Mouse (Mus musculus) midbrain, embryonic 10.5 days (tissue): ENCODE measurements at regions not wholly inside any gene's neighbourhood (a gene's known extent, or its start where the extent isn't known, plus 50 kb on each side); places are given as distances from the start of the nearest gene placed in this dataset.

Source experiments
- DNase-seq: peaks from one replicate; pipeline ENCODE4 v3.0.0-alpha.2; 2017; ENCODE audit warnings: low spot score
- H3K27ac ChIP-seq: fragments of 300-500 bp; sonication (generic); replicated peaks from 2 replicates; pipeline ENCODE4 v1.5.1; 2016; ENCODE audit warnings: mild to moderate bottlenecking
- H3K27me3 ChIP-seq: fragments of 300-500 bp; sonication (generic); 2 replicates; pipeline ENCODE4 v1.6.1; 2016; ENCODE audit warnings: low read depth, mild to moderate bottlenecking; ENCODE audit not compliant: poor library complexity, severe bottlenecking
- H3K36me3 ChIP-seq: fragments of 300-500 bp; sonication (generic); 2 replicates; pipeline ENCODE4 v1.6.1; 2016; ENCODE audit warnings: mild to moderate bottlenecking, moderate library complexity
- H3K4me1 ChIP-seq: fragments of 300-500 bp; sonication (generic); 2 replicates; pipeline ENCODE4 v1.6.1; 2016
- H3K4me3 ChIP-seq: fragments of 300-500 bp; sonication (generic); 2 replicates; pipeline ENCODE4 v1.5.1; 2016; ENCODE audit warnings: mild to moderate bottlenecking, moderate library complexity
- H3K9me3 ChIP-seq: fragments of 300-500 bp; sonication (generic); replicated peaks from 2 replicates; pipeline ENCODE4 v1.6.1; 2016; ENCODE audit warnings: mild to moderate bottlenecking
- WGBS: fragments of 180-500 bp; shearing (Covaris S2); methylation state at CpG from one replicate; pipeline ENCODE4 v1.1.7; 2016; 5-methylcytosine and 5-hydroxymethylcytosine counted together

- Histone ChIP-seq H3K27me3 (no peaks in the 10 kb centered on the region), H3K4me1 (no peaks in the 10 kb centered on the region), H3K9me3 (no peaks in the 10 kb centered on the region), H3K27ac (no peak overlapping the region), H3K4me3 (no peak overlapping the region), H3K36me3 (no peaks in the 10 kb centered on the region)
- DNase-seq, result peak; percentile 51
- WGBS, result 63% methylated on average over 4 of the region's 4 CpGs
These were observed 144.5 kb downstream of the Cdh26 start for GRCm38 (mm10) chr2:178574859-178575258.

- Histone ChIP-seq H3K36me3 (no peaks in the 10 kb centered on the region), H3K4me3 (no peak overlapping the region), H3K27ac (no peak overlapping the region), H3K9me3 (no peaks in the 10 kb centered on the region), H3K4me1 (no peaks in the 10 kb centered on the region), H3K27me3 (no peaks in the 10 kb centered on the region)
- DNase-seq, result no peak
- WGBS, result 77% methylated on average over 6 of the region's 6 CpGs
These were observed 145.1 kb downstream of the Cdh26 start for GRCm38 (mm10) chr2:178575403-178575802.

GRCm38 (mm10) chr2:178576067-178576466 lies 145.7 kb downstream of the Cdh26 start:
- WGBS, result 92% methylated on average over 7 of the region's 7 CpGs
- Histone ChIP-seq H3K4me1 (no peaks in the 10 kb centered on the region), H3K27me3 (no peaks in the 10 kb centered on the region), H3K4me3 (no peak overlapping the region), H3K36me3 (no peaks in the 10 kb centered on the region), H3K9me3 (no peaks in the 10 kb centered on the region), H3K27ac (no peak overlapping the region)
- no peak for DNase-seq

- H3K36me3 ChIP-seq, result no peaks in the 10 kb centered on the region
- WGBS, result 86% methylated on average over 6 of the region's 6 CpGs
- no peak overlapping the region for H3K4me3 ChIP-seq
- no peak for DNase-seq
- no peaks in the 10 kb centered on the region for H3K27me3 ChIP-seq
- H3K9me3 ChIP-seq, result no peaks in the 10 kb centered on the region
- H3K4me1 ChIP-seq, result no peaks in the 10 kb centered on the region
- H3K27ac ChIP-seq, result no peak overlapping the region
These were observed 149.2 kb downstream of the Cdh26 start for GRCm38 (mm10) chr2:178579571-178579970.

- H3K9me3 ChIP-seq, result no peaks in the 10 kb centered on the region
- H3K27ac ChIP-seq, result no peak overlapping the region
- WGBS, result 92% methylated on average over 12 of the region's 12 CpGs
- no peaks in the 10 kb centered on the region for H3K27me3 ChIP-seq
- H3K36me3 ChIP-seq, result no peaks in the 10 kb centered on the region
- H3K4me1 ChIP-seq, result no peaks in the 10 kb centered on the region
- H3K4me3 ChIP-seq, result no peak overlapping the region
- DNase-seq, result no peak
These were observed 151.0 kb downstream of the Cdh26 start for GRCm38 (mm10) chr2:178581306-178581705.

- WGBS, result 79% methylated on average over 5 of the region's 5 CpGs
- no peaks in the 10 kb centered on the region for H3K4me1 ChIP-seq
- no peak for DNase-seq
- H3K9me3 ChIP-seq, result no peaks in the 10 kb centered on the region
- no peak overlapping the region for H3K27ac ChIP-seq
- no peak overlapping the region for H3K4me3 ChIP-seq
- H3K27me3 ChIP-seq, result no peaks in the 10 kb centered on the region
- H3K36me3 ChIP-seq, result no peaks in the 10 kb centered on the region
These were observed 154.7 kb downstream of the Cdh26 start for GRCm38 (mm10) chr2:178584970-178585566.

- H3K27me3 ChIP-seq, result no peaks in the 10 kb centered on the region
- no peak overlapping the region for H3K27ac ChIP-seq
- DNase-seq, result no peak
- H3K36me3 ChIP-seq, result no peaks in the 10 kb centered on the region
- 84% methylated on average over 7 of the region's 7 CpGs for WGBS
- no peak overlapping the region for H3K4me3 ChIP-seq
- no peaks in the 10 kb centered on the region for H3K4me1 ChIP-seq
- no peaks in the 10 kb centered on the region for H3K9me3 ChIP-seq
These were observed 156.9 kb downstream of the Cdh26 start for GRCm38 (mm10) chr2:178587134-178587636.

GRCm38 (mm10) chr2:178593743-178594142 lies 163.4 kb downstream of the Cdh26 start:
- DNase-seq, result no peak
- Histone ChIP-seq H3K9me3 (no peaks in the 10 kb centered on the region), H3K27ac (no peak overlapping the region), H3K4me3 (no peak overlapping the region), H3K27me3 (no peaks in the 10 kb centered on the region), H3K36me3 (no peaks in the 10 kb centered on the region), H3K4me1 (peaks cover 16% of the 10 kb centered on the region)
- 87% methylated on average over 9 of the region's 9 CpGs for WGBS

- Histone ChIP-seq H3K4me3 (no peak overlapping the region), H3K27me3 (no peaks in the 10 kb centered on the region), H3K27ac (no peak overlapping the region), H3K9me3 (no peaks in the 10 kb centered on the region), H3K36me3 (no peaks in the 10 kb centered on the region), H3K4me1 (peaks cover 16% of the 10 kb centered on the region)
- DNase-seq, result no peak
- 59% methylated on average over 6 of the region's 6 CpGs for WGBS
These were observed 163.8 kb downstream of the Cdh26 start for GRCm38 (mm10) chr2:178594177-178594576.

GRCm38 (mm10) chr2:178596312-178597083 lies 166.2 kb downstream of the Cdh26 start:
- DNase-seq, result no peak
- WGBS, result 85% methylated on average over 16 of the region's 16 CpGs
- H3K27ac ChIP-seq, result no peak overlapping the region

GRCm38 (mm10) chr2:178597084-178597470 lies 166.7 kb downstream of the Cdh26 start:
- WGBS, result 86% methylated on average over 7 of the region's 7 CpGs
- no peaks in the 10 kb centered on the region for H3K27me3 ChIP-seq
- peaks cover 16% of the 10 kb centered on the region for H3K4me1 ChIP-seq
- DNase-seq, result no peak
- H3K36me3 ChIP-seq, result no peaks in the 10 kb centered on the region
- H3K9me3 ChIP-seq, result no peaks in the 10 kb centered on the region
- no peak overlapping the region for H3K4me3 ChIP-seq
- no peak overlapping the region for H3K27ac ChIP-seq

More at GRCm38 (mm10) chr2:178596312-178597083, 166.2 kb downstream of the Cdh26 start:
- H3K4me1 ChIP-seq, result peaks cover 16% of the 10 kb centered on the region
- H3K4me3 ChIP-seq, result no peak overlapping the region
- H3K36me3 ChIP-seq, result no peaks in the 10 kb centered on the region
- H3K27me3 ChIP-seq, result no peaks in the 10 kb centered on the region
- H3K9me3 ChIP-seq, result no peaks in the 10 kb centered on the region

GRCm38 (mm10) chr2:178598371-178598770 lies 168.0 kb downstream of the Cdh26 start:
- DNase-seq, result no peak
- H3K36me3 ChIP-seq, result no peaks in the 10 kb centered on the region
- 89% methylated on average over 5 of the region's 5 CpGs for WGBS

GRCm38 (mm10) chr2:178598836-178599235 lies 168.5 kb downstream of the Cdh26 start:
- Histone ChIP-seq H3K27ac (no peak overlapping the region), H3K9me3 (no peaks in the 10 kb centered on the region), H3K36me3 (no peaks in the 10 kb centered on the region), H3K4me3 (no peak overlapping the region), H3K4me1 (peaks cover 15% of the 10 kb centered on the region), H3K27me3 (no peaks in the 10 kb centered on the region)
- DNase-seq, result no peak
- 79% methylated on average over 3 of the region's 3 CpGs for WGBS

More at GRCm38 (mm10) chr2:178598371-178598770, 168.0 kb downstream of the Cdh26 start:
- Histone ChIP-seq H3K27ac (no peak overlapping the region), H3K4me3 (no peak overlapping the region), H3K27me3 (no peaks in the 10 kb centered on the region), H3K4me1 (peaks cover 16% of the 10 kb centered on the region), H3K9me3 (no peaks in the 10 kb centered on the region)
